Mouse (Mus musculus): Measurements from ENCODE around the gene Eya2. TPM values are rescaled to one million over a fixed set of nuclear protein-coding genes. Genes with fewer than 3 reads are reported as not detected.

Eya2 gene
- total RNA-seq, 2 experiments from 2014 or later = 4.4 to 5.9 TPM

DNA sequence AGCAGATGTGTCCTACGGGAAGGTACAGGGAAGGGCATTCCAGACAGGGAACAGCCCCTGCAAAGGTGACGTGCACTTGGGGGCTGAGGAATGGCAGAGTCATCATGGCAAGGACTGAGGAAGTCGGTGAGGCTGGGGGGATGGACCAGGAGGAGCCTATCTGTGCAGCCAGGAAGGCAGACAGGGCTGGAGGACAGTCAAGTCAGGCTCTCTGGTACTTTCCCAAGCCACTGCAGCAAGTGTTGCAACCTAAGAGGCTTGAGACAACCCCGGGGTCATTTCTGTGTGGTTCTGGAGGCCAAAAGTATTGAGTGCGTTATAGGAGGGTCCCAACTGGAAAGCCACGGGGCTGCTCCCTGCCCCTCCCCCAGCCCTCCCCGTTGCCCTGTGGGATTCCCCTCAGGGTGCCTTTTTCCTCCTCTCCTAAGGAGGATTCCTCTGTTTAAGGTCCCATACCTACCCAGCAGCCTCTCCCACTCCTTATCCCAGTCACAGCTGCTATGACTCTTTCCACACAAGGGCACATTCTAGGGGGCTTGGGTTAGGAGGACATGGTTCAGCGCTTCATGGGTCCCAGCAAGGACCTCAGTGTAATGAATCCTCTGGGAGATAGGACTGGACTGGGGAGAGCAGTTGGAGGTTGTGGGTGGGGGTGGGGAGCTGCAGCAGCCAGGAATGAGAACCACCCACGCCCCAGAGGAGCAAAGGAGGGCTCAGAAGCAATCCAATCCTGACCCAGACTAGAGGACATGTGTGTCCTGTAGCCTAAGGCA lies 108.4 kb downstream of the Eya2 start:
- no peak for DNase-seq (ENCODE audit: low spot score in 2 of 2)

DNA sequence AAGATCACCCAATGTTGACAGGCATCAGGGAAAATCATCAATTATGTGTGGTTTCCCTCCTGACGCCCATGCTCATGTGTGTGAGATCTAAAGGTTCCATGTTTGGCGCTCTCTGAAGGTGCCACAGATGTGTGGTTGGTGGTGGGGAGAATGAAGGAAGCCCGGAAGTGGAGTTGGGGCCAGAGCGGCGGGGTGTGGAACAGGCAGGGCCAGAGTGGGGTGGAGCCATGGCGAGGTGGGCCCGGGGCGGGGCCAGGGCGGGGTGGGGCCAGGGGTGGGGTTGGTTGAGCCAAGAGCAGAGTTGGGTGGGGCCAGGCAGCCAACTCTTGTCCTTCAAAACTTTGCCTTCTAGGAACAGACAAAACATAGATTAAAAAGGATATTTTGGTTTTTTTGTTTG lies 113.4 kb downstream of the Eya2 start:
- DNase-seq (ENCODE audit: low spot score in 2 of 2) = no peak

DNA sequence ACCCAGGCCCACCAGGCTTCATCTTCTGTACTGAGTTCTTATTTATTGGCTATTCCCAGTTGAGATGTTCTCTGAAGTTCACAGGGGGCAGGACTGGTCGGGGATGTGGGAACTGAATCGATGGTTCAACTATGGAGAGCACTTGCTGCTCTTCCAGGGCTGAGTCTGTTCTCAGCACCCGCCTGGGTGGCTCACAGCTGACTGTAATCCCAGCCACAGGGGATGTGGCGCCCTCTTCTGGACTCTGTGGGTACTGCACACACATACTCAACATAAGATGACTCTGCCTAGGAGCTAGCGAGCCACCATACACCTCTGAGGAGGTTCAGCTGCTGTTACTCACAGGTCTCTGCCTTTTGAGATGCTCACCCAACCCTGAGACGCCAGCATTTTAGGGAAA lies 121.9 kb downstream of the Eya2 start:
- no peak for DNase-seq (ENCODE audit: low spot score in 2 of 2)

DNA sequence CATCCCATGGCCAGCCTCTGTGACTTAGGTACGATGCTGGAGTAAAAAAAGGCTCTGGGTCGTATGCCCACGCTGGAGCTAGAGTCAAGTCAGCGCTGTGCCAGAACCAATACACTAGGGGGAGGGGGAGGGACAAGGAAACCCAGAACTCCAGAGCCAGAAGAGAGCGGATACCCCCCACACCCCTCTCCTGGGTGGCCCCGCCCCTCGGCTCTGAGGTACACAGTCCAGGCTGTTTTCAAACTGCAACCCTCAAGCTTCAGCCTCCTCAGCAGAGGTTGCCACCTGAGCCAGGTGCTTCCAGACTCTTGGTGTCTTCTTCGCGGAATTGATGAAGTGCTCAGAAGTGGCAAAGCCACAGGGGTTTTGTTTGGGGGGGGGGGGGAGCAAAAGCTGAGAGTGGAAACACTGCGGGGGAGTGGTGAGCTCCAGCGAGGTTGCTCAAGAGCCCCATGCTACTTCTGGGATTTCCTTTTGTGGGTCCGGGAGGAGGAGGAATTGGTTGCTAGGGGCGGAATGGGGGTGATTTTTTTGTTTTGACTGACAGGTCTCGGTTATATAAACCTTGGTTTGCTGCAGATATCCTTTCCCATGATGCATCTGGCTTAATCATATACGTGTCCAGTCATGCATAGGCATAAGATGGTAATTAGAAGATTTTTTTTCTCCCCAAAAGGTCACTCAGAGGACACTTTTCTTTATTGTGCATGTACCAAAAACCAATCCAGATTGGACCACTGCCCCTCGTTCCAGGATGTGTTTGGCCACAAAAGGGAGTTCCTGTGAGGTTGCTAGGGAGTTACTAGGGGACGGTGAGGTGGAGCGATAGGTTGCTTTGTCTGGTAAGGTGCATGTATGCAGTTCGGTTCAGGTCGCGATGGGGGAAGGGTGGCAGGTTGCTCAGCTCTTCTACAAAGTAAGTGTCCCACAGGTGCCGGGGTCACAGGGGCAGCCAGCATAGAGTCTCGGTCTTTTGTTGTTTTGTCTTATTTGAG lies 122.6 kb downstream of the Eya2 start:
- no peak for DNase-seq (ENCODE audit: low spot score in 2 of 2)

DNA sequence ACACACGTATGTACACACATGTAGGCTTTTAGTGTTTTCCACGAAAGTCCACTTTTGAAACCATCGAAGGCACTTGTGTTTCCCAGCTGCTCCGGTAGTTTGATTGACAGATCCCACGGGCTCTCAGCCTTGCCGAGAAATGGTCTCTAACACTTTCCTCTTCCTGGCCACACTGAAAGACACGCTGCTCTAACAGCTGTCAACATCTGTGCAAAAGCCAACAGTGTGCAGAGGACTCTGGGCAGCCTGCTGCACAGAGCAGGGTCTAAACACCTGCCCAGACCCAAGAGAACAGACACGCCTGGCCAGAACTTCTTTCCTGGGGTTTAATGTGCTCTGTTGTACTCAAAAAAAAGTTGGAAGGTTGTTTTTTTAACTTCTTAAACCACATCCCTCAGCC lies 124.5 kb downstream of the Eya2 start:
- DNase-seq (ENCODE audit: low spot score in 2 of 2) = no peak

DNA sequence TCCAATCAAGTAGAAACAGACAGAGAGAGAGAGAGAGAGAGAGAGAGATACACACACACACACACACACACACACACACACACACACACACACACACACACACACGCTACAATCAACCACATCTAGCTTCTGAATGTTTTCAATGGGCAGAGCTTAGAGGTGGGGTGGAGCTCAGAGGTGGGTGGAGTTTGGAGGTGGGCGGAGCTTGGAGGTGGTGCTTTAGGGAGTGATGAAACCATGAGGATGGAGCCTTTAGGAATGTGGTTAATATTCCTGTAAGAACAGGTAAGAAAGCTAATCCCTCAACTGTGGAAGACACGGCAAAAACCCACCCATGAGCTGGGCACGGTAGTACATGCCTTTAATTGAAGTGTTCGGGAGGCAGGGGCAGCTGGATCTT lies 127.1 kb downstream of the Eya2 start:
- DNase-seq (ENCODE audit: low spot score in 2 of 2) = no peak

DNA sequence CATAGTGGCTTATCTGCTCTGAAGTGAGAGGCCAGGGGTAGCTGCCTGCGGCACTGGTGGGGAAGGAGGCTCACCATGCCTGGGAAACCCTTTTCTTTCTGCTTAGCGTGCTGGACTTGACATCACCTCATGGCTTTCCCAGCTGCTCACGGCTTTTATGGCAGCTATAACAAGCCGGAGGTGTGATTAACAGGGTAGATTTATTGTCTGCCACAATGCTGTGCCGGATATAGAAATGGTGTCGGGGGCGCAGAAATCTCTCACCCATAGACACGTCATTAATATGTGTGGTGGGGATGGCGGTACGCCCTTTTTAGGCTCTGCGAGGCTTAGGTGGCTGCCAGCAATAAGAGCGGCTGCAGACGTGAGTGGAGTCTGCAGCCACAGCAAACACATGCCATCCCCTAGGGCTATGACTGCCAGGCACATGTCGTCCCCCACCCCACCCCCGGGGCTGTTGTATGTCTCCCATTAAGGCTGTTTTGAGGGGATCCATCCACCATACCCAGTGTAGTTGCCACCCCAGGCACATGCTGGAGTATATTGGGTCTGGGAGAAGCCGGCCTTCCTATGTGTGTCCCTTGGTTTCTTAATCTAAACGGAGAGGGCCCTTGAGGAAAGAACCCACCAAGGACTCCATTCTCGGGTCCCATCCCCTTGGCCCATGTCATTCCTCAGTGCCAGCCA lies 137.9 kb downstream of the Eya2 start:
- no peak for DNase-seq (ENCODE audit: low spot score in 2 of 2)

DNA sequence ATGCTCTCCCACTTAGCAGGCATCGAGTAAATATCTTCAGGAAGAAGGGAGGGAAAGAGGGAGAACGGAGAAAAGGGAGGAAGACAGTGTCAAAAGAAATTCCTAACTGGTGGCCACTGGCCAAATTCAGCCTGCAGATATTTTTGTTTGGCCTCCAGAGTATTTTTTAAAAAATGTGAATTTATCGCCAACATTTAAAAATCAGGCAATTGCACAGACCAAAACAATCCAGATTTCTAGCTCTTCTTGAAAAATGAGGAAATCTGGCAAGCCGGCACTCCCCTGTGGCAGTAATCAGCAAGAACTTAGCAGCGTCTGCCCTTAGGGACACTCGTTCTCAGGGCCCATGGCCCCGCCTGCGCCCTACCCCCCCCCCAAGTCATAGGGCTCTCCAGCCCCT lies 138.9 kb downstream of the Eya2 start:
- no peak for DNase-seq (ENCODE audit: low spot score in 2 of 2)

DNA sequence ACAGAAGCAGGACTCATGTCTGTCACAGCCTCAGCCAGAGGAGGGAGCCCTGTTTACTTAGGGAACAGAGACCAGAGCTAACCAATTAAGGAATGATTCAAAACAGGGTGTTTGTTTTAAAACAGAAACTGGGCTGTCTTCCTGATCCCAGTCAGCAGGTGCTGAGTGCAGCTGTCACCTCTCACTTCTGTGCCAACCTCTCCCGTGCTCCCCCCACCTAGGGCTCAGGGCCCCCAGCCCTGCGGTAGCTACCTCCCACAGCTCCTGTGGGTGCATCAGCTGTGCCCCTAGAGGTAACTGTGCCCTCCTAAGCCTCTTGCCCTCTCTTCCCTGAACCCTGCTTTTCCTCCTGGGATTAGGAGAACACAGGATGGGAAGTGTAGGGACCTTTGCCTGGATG lies 141.5 kb downstream of the Eya2 start:
- no peak for DNase-seq (ENCODE audit: low spot score in 2 of 2)

DNA sequence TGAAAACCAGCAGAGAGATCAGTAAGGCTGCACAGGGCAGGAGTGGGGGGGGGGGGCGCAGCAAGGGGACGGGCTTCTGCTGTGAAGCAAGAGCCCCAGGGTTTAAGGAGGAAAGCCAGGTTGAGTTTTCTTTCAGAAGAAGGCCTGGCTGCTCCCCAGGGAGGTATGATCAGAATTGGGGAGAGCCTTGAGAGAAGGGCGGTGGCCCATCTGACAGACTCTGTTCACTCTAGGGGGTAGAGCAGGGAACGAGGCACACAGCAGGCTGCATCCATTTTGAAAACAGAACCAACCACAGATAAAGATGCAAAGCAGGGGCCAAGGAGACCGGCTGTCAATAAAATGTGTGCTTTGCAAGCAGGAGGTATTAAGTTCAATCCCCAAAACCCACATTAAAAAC lies 145.5 kb downstream of the Eya2 start:
- no peak for DNase-seq (ENCODE audit: low spot score in 2 of 2)

DNA sequence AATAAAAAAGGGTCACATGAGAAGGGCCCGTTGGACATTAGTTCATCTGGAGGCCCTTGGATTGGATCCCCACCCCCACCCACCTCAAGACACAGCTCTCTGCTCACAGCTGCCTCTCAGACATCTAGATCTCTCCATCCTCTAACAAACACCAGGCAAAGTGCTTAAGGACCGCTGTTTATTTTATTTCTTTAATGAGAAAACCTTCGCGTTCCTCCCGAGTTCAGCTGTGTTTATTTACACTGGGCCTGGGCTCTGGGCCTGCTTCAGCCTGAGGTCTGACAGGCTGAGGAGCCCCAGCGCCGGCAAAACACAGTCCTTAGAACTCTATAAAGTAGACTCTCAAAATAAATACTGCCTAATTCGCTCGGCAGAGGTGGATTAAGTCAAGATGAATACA lies 146.2 kb downstream of the Eya2 start:
- no peak for DNase-seq (ENCODE audit: low spot score in 2 of 2)

DNA sequence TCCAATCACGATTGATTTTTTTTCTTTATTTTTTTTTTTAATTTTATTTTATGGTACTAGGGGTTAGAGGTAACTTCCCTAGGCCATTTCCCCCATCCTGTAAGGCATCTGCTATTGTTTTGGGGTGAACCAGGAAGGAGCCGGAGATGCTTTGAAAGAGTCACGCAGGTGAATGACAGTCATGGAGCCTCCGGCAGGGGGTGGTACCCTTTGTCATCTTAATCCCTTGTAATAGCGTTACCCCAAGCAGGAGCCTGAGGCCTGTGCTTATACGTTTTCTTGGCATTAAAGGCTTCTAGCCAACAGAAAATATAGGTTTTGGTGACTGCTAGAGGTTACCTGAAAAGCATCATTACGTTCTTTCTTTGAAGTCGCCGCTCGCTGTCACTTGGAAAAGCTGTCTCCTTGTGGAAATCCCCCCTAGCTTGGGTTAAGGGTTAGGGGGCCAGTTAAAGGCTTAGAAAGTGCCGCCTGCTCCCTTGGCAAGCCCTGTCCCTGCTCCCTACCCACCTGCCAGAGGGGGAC lies 146.8 kb downstream of the Eya2 start:
- DNase-seq (ENCODE audit: low spot score in 2 of 2) = no peak

DNA sequence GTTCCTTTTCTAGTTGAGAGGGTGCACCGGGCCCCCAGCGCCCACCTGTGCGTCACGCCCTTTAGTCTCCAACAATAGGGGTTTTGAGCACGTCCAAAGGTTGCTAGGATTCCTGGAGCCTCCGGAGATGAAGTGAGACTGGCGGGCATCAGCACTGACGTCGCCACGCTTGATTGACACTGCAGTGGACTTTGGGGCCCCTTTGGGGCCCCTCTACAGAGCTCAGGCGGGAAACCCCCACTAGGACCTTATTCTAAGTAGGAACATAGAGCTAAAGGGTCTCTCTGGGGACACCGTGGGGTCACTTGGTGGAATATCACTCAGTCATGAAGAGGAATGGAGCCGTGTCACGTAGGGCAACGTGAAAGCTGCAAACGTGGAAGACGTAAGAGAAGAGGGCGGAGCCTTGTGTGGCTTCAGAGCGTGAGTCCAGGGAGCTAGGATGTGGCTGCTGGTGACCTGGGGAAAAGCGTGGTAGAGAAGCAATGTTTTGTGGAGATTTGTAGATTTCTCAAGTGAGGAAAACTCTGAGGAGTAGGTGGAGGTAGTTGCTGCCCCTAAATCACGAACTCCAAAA lies 147.5 kb downstream of the Eya2 start:
- no peak for DNase-seq (ENCODE audit: low spot score in 2 of 2)

DNA sequence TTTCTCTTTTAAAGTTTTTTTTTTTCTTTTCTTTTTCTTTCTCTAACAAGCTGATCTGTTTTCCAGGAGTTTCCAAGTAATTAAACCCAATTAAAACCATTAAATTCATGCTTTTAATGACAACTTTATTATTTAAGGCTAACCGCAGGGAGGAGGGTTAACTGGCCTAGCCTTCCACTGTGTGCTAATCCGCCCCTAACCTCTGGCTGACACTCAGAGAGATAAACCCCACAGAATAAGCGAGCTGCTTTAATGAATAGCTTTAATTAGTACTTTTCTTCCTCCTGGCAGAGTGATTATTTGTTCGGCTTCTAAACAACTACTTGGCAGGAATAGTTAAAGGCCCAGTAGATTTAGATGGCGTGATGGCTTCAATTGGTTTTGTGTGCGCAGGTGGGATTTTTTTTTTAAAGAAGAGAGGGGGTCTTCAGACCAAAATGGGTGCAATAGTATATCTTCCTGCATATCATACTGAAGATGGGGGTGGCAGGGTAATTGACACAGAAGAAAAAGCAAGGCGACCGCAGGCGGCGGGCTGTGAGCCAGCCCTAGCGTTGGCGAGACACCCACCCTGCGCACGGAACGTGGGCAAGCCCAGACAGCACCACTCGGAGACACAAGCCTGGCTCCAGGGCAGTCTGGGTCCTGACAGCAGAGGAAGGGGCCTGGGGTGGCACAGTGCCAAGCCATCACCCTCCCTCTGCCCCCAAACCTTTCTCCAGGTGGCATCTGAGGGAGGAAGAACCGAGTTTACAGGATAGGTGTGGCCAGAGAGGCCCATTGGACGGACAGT lies 150.7 kb downstream of the Eya2 start:
- no peak for DNase-seq (ENCODE audit: low spot score in 2 of 2)

DNA sequence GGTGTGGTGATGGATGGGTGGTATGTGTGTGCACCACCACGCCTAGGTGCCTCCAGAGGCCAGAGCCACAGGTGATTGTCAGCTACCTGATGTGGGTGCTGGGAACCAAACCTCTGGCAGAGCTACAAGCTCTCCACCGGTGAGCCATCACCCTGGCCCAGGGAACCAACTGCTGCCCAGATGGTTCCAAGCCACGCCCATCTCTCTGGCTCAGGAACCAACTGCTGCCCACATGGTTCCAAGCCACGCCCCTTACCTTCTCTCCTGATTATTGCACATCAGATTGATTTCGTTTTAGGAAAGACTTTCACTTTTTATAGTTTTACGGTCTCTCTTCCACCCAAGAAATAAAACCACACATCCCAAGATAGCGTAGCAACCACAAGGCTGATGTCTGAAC lies 153.1 kb downstream of the Eya2 start:
- DNase-seq (ENCODE audit: low spot score in 2 of 2) = no peak

DNA sequence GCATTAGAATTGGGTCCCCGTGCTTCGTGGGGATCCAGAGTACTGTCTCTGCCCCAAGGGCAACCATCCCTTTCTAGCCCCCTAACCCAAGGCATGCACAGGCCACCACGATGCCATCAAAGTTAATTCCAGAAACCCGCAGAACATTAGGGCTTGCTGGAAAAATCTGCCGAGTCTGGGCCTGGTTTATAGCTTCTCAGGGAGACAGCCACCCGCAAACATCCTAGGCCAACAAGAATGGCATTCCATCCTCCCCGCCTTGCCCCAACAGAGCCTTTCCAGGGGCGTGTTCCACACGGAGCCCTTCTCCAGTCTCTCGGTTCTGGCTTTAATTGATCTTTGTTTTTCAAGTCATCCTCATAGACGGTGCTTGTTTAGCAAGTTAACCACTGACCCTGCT lies 153.6 kb downstream of the Eya2 start:
- DNase-seq (ENCODE audit: low spot score in 2 of 2) = no peak

DNA sequence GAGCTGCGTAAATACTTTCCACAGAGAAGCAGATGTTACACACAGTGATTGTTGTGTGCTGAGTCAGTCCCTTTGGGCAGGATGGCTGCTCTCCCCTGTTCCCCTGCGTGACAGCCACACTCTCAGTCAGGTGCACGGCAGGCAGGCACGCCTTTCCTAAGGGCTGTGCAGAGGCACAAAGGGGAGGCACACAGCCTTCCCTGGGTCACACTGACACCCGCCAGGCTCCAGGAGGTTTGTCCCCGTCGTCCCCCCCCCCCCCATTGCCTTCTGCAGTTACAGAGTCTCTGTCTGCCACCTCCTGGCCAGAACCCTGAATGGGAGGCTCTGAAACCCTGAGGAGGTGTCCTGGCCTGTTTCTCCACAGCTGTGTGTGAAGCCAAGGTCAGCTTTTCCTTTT lies 156.2 kb downstream of the Eya2 start:
- DNase-seq (ENCODE audit: low spot score in 2 of 2) = no peak

DNA sequence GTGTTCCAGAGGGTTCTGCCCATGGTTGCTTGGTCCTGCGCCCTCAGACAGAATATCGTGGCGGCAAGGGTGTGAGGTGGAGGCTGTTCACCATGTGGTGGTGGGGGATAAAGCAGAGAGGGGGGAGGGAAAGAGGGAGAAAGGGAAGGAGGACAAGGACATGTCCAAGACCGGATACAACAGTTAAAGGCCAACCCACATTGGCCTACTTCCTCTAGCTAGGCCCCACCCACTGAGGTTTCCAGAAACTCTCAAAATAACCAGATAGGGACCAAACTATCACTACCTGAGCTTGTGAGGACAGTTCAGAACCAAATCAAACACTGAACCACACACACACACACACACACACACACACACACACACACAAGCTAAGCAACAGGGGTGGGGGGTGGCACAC lies 157.9 kb downstream of the Eya2 start:
- no peak for DNase-seq (ENCODE audit: low spot score in 2 of 2)

DNA sequence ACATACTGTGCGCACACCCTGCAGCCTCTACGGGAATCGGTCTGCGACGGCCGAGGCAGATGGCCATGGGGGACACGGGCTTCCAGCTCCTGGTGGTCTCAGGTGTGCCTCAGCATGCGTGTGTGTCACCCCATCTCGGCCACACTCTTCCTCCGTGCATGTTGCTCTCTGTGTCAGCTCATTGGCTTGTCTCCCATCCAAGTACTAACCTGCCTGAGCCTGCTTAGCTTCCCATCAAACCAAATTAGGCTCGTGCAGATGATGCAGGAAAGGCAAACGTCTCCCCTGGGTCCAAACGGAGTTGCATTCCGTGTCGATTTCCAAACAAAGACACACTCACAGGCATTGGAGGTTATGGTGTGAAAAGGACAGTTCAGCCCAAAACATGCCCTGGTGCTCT lies 163.0 kb downstream of the Eya2 start:
- DNase-seq (ENCODE audit: low spot score in 2 of 2) = no peak

DNA sequence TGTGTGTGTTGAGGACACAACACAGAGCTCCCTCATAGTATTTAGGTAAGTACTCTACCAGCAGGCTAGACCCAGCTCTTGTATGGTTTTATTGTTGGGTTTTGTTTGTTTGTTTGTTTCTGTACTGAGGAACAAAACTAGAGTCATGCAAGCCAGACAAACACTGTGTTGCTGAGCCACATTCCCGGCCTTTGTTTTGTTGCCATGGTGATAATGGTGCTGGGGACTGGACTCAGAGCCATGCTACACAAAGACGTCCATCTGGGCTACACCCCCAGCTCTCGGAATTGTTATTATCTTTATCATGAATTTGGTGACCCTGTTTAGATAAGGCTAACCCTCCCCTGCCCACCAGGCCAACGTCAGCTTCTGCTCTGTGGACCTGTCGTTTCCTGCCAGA lies 163.7 kb downstream of the Eya2 start:
- DNase-seq (ENCODE audit: low spot score in 2 of 2) = no peak

Measured in adrenal gland, adult 18-20 months (tissue).